ENCODE assay signal across 8 mouse cellular contexts in genomic region chr17:25239695-25240636, GRCm38 (mm10). TPM values are rescaled to one million over a fixed set of nuclear protein-coding genes. Genes with fewer than 3 reads are reported as not detected.
DNase-seq lines count a peak whose midpoint lies in the region; ATAC-seq and TF ChIP-seq lines count a peak whose summit lies in the region.

TSS of gene Gnptg (minus strand) at chr17:25240124.
TSS of gene Tsr3 (plus strand) at chr17:25240170.

- intact Hi-C loops in heart, postnatal 25 days (cut with DNase I) = no loop called here

- TF ChIP-seq POLR2A in lung, adult 2 months (IDR thresholded peaks at IDR 0.05; ENCODE audit: borderline replicate concordance, extremely low read depth, low read depth, low read length) = peak; percentile 70; the same call in 1 of the 2 replicates

- H3K9ac ChIP-seq in forebrain, embryonic 15.5 days (replicated peaks) = peak within 1 kb of the TSS; percentile 92
- H3K9ac ChIP-seq in neural tube, embryonic 15.5 days (replicated peaks) = peak within 1 kb of the TSS; percentile 99

- under 1% methylated on average over 79 of the region's 80 CpGs for WGBS in forebrain, embryonic 15.5 days
- WGBS in lung, adult 2 months = under 1% methylated on average over 80 of the region's 80 CpGs
- WGBS in neural tube, embryonic 15.5 days = under 1% methylated on average over 80 of the region's 80 CpGs

- no peaks in the 10 kb centered on the region; the same call in 1 of the 2 replicates for H3K27me3 ChIP-seq in G1E (ENCODE audit: insufficient read depth, low read length)
- H3K27me3 ChIP-seq in forebrain, embryonic 15.5 days = no peaks in the 10 kb centered on the region
- H3K27me3 ChIP-seq in neural tube, embryonic 15.5 days (replicated peaks) = no peaks in the 10 kb centered on the region

- DNase-seq in G1E (ENCODE audit: low spot score) = peak; percentile 96
- peak; percentile 81 for DNase-seq in cerebellum, adult 11-12 months
- peak; percentile 68 for DNase-seq in heart, postnatal 25 days (ENCODE audit: low spot score)
- DNase-seq in layer of hippocampus, adult 18-20 months (ENCODE audit: low spot score in 2 of 2) = peak; percentile 77 to 88
- peak; percentile 78 for DNase-seq in lung, adult 2 months
- peak; percentile 88 for DNase-seq in testis, postnatal 10 days (ENCODE audit: low spot score)

- peak within 1 kb of the TSS; percentile 90 for H3K4me2 ChIP-seq in forebrain, embryonic 15.5 days (replicated peaks)
- H3K4me2 ChIP-seq in neural tube, embryonic 15.5 days = peak within 1 kb of the TSS; percentile 95

- no peak for TF ChIP-seq CTCF in G1E (IDR thresholded peaks at IDR 0.05; ENCODE audit: low read depth, low read length)
- no peak for TF ChIP-seq CTCF in lung, adult 2 months (IDR thresholded peaks at IDR 0.05; ENCODE audit: insufficient read depth, low read length)

- peak within 1 kb of the TSS; percentile 71 for H3K27ac ChIP-seq in forebrain, embryonic 15.5 days (replicated peaks)
- H3K27ac ChIP-seq in neural tube, embryonic 15.5 days (replicated peaks) = peak within 1 kb of the TSS; percentile 86

- H3K9me3 ChIP-seq in G1E (replicated peaks) = no peaks in the 10 kb centered on the region
- H3K9me3 ChIP-seq in forebrain, embryonic 15.5 days = no peaks in the 10 kb centered on the region
- H3K9me3 ChIP-seq in neural tube, embryonic 15.5 days (replicated peaks) = no peaks in the 10 kb centered on the region

- H3K36me3 ChIP-seq in G1E (replicated peaks) = peaks cover 69% of the 10 kb centered on the region
- peaks cover 38% of the 10 kb centered on the region for H3K36me3 ChIP-seq in forebrain, embryonic 15.5 days
- peaks cover 55% of the 10 kb centered on the region for H3K36me3 ChIP-seq in neural tube, embryonic 15.5 days

- ATAC-seq in G1E (ENCODE audit: extremely low read depth, insufficient number of reproducible peaks, low FRiP score, poor library complexity, severe bottlenecking) = peak; percentile 28
- peak; percentile 79 for ATAC-seq in forebrain, embryonic 15.5 days (replicated peaks)
- peak; percentile 88 for ATAC-seq in neural tube, embryonic 15.5 days (ENCODE audit: low FRiP score)

- H3K4me1 ChIP-seq in G1E (ENCODE audit: insufficient read depth, low read depth, low read length) = peaks cover 39% of the 10 kb centered on the region
- H3K4me1 ChIP-seq in forebrain, embryonic 15.5 days = peaks cover 28% of the 10 kb centered on the region
- no peaks in the 10 kb centered on the region for H3K4me1 ChIP-seq in lung, adult 2 months (ENCODE audit: control insufficient read depth, insufficient read depth, low read length)
- H3K4me1 ChIP-seq in neural tube, embryonic 15.5 days = peaks cover 28% of the 10 kb centered on the region

- peak within 1 kb of the TSS; percentile 96 for H3K4me3 ChIP-seq in G1E (ENCODE audit: low read depth, low read length)
- H3K4me3 ChIP-seq in forebrain, embryonic 15.5 days = peak within 1 kb of the TSS; percentile 85
- peak within 1 kb of the TSS; percentile 64 for H3K4me3 ChIP-seq in lung, adult 2 months (replicated peaks; ENCODE audit: extremely low read depth, low read depth, low read length)
- peak within 1 kb of the TSS; percentile 100 for H3K4me3 ChIP-seq in neural tube, embryonic 15.5 days (replicated peaks)

RNA-seq across cellular contexts. Expression of gene Gnptg, which starts in this region (rescaled TPM):
- 9.7 and 10.0 TPM in 2 replicates for total RNA-seq in G1E (2014; fragmentation: Nextera tagmentation)
- 22.2 and 31.1 TPM in 2 replicates for total RNA-seq in G1E (2017)
- polyA plus RNA-seq in G1E (2012) = 5.4 and 11.6 TPM in 2 replicates
- 85.5 and 85.7 TPM in 2 replicates for polyA plus RNA-seq in forebrain, embryonic 15.5 days (2015; fragmentation: Nextera tagmentation; extraction: Ambion mirVana)
- 10 to 100 TPM; 10.8 to 12.3 TPM for total RNA-seq in heart, postnatal 25 days (2021)
- 10 to 100 TPM; 71.1 to 73.5 TPM for total RNA-seq in layer of hippocampus, adult 18-20 months (2021)
- polyA plus RNA-seq in lung, adult 2 months (2012; rRNA removed) = 46.3 and 55.6 TPM in 2 replicates
- polyA plus RNA-seq in neural tube, embryonic 15.5 days (2015; fragmentation: Nextera tagmentation; extraction: Ambion mirVana) = 99.6 and 110 TPM in 2 replicates

RNA-seq across cellular contexts. Expression of gene Tsr3, which starts in this region (rescaled TPM):
- total RNA-seq in G1E (2014; fragmentation: Nextera tagmentation) = 15.2 and 17.6 TPM in 2 replicates
- total RNA-seq in G1E (2017) = 34.4 and 41.0 TPM in 2 replicates
- polyA plus RNA-seq in G1E (2012) = 22.4 and 24.2 TPM in 2 replicates
- polyA plus RNA-seq in forebrain, embryonic 15.5 days (2015; fragmentation: Nextera tagmentation; extraction: Ambion mirVana) = 66.2 and 69.2 TPM in 2 replicates
- 1 to 10 TPM; 7.4 to 8.7 TPM for total RNA-seq in heart, postnatal 25 days (2021)
- total RNA-seq in layer of hippocampus, adult 18-20 months (2021) = 10 to 100 TPM; 22.9 to 23.7 TPM
- polyA plus RNA-seq in lung, adult 2 months (2012; rRNA removed) = 16.9 TPM in 2 replicates
- 57.8 and 60.2 TPM in 2 replicates for polyA plus RNA-seq in neural tube, embryonic 15.5 days (2015; fragmentation: Nextera tagmentation; extraction: Ambion mirVana)

Comparison
In these comparisons a context has a peak if more than half of its experiments do, and no peak if none do; other contexts are left out.
1. Peak in every context shown above with its lines: DNase-seq, ATAC-seq, H3K4me3 ChIP-seq and H3K27ac ChIP-seq.
2. ATAC-seq: peak in every context shown above with its lines; median percentile 88 in neural tube, embryonic 15.5 days; 79 in forebrain, embryonic 15.5 days; 28 in G1E.